Mouse (Mus musculus) cerebellum, postnatal 14 days (tissue): ENCODE measurements around the gene Haus5.

Source experiments
- DNase-seq, 2 experiments: peaks; one replicate each; pipeline ENCODE4 v3.0.0; 2021; ENCODE audit warnings: mixed read lengths in 2 of 2

The Haus5 gene

GRCm38 (mm10) chr7:30625530-30626384, 39.0 kb downstream of the Haus5 start, which contains the start of gene Cox6b1:
Cox6b1 (minus strand) TSS chr7:30626151.
- DNase-seq: peak; percentile 89 to 91

GRCm38 (mm10) chr7:30619202-30619601, 45.6 kb downstream of the Haus5 start:
- DNase-seq: peak; percentile 39 to 70

DNA sequence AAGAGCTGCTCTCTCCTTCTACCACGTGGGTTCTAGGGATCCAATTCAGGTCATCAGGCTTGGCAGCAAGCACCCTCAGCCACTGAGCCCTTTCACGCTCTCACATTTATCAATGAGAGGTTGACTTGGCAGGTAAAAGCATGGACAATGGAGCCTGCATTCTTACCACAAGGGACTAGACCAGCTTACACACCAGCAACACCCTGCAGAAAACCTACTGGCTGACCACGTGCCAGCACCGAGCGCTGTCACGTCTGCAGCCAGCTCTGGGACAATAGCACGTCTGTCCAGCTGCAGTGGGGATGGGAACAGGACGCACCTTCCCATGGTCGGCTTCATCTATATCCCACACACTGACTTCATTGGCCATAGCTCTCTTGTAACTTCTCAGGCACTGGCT, 46.1 kb downstream of the Haus5 start:
- no peak for DNase-seq

DNA sequence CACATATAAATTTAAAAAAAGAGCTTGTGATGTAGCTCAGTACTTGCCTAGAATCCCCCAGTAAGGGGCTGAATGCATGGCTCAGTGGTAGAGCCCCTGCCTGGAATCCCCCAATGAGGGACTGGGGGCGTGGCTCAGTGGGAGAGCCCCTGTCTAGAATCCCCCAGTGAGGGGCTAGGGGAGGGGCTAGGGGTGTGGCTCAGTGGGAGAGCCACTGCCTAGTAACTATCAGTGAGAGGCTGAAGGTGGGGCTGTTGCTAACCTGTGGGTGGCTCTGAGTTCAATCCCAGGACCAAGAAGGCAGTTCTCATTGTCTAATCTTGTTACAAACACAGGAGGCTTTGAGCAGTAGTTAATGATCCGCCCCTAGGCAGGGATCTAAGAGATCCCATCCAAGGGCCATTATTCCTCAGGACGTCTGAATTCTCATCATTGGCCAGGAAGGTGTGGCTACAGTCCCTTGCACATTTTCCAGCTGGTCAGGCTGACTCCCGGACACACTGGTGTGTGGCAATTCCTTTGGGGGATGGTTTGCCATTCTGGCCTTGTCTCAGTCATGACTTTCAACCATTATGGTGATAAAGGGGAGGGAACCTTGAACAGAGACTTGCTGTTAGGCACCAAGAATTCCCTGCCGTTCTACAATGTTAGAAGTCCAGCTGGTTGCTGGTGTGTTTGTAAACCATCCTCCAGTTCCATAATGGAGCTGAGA, 49.6 kb downstream of the Haus5 start:
- no peak for DNase-seq

GRCm38 (mm10) chr7:30614454-30614853, 50.3 kb downstream of the Haus5 start:
- no peak for DNase-seq

GRCm38 (mm10) chr7:30613529-30614112, 51.2 kb downstream of the Haus5 start:
- DNase-seq: peak; percentile 73 to 83

DNA sequence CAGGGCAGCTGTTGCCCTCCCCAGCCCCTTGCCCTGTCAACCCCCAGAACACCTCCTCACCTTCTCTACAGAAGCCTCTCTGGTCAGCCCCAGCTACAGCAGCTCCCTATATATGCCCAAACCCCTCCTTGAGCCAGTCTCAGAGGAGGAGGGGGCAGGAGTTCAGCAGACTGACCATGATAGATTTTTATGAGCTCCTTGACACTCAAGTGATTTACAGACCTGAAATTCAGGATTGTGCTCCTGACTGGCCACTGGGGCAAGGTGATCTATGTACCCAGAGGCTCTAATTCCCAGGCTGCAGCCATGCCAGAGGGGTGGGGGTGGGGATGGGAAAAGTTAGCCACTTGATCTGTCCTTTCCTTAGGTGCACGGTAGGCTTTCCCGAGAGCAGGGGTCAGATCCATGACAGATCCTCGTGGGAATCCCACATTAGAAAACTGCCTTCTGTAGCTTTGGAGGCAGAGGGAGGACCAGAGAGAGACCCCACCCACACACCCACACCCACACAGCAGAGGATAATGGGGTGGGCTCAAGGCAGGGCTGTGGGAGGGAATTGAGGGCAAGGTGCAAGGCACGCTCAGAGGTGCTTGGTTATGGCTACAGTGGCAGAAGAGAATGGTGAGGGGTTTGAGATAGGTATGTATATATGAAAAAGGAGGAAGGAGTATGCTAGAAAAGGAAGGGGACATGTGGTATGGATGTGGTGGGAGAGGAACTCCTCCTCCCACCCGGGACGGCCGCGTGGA, 52.0 kb downstream of the Haus5 start, which contains the start of gene Upk1a:
Upk1a (minus strand) TSS at position 194 of the 749 bp plus-strand sequence.
- DNase-seq: no peak

DNA sequence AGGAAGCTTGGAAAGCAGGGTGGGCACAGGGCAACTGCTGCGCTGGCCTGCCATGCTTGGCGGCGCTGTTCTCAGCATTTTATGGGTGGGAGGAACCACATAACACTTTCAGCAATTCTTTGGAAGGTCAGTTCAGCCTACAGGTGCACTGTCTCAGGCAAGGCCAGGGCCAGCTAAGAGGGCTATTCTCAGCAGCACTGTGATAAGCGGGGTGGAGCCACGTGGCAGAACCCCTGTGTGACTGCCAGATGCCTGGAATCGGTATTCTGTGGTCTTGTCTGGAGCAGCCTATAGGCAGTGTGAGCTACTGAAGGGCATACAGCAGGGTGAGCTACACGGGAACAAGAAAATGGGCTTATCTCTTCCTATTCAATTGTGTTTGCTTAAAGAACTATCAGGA, 54.8 kb downstream of the Haus5 start:
- no peak for DNase-seq

DNA sequence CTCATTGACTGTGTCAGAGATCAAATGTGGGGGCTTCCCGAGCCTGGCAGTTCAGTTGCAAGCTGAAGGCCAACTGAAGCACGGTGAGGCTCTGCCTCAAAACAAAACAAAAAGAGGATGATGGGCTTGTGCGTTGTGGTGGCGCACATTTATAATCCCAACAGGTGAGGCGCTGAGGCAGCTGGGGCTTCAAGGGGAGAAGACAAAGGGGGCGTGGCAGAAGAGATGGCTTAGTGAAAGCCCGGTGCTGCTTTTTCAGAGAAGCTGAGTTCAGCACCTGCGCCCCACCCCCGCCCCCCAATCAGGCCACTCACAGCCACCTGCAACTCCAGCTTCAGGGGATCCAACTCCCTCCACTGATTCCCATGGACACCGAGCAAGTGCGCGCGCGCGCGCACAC, 56.3 kb downstream of the Haus5 start:
- no peak for DNase-seq

- peak; percentile 73 to 83 for DNase-seq
Observed at GRCm38 (mm10) chr7:30607706-30608309, 57.0 kb downstream of the Haus5 start.

GRCm38 (mm10) chr7:30604944-30605343, 59.9 kb downstream of the Haus5 start:
- DNase-seq: no peak

- DNase-seq: no peak
Observed at GRCm38 (mm10) chr7:30604424-30604823, 60.4 kb downstream of the Haus5 start.
